Mouse (Mus musculus): ENCODE data around the gene Slc4a1ap. TPM values are rescaled to one million over a fixed set of nuclear protein-coding genes. Genes with fewer than 3 reads are reported as not detected.

Slc4a1ap gene
- polyA plus RNA-seq (2012; fragmentation: generic; extraction: Trizol) = 17.0 TPM
- long read RNA-seq, experiment 1, partial matches to known transcripts = 7 of 18 reads
- long read RNA-seq, experiment 1, other reads (novel, unspliced or antisense) = 2 of 18 reads
- long read RNA-seq, experiment 2, transcript Slc4a1ap-201 (13 exons, 2,424 nt) = major isoform, 31 of 72 reads
- long read RNA-seq, experiment 2, transcript Slc4a1ap-213 (14 exons, 2,499 nt) = minor isoform, 12 of 72 reads
- long read RNA-seq, experiment 2, partial matches to known transcripts = 12 of 72 reads
- long read RNA-seq, experiment 2, other reads (novel, unspliced or antisense) = 14 of 72 reads

DNA sequence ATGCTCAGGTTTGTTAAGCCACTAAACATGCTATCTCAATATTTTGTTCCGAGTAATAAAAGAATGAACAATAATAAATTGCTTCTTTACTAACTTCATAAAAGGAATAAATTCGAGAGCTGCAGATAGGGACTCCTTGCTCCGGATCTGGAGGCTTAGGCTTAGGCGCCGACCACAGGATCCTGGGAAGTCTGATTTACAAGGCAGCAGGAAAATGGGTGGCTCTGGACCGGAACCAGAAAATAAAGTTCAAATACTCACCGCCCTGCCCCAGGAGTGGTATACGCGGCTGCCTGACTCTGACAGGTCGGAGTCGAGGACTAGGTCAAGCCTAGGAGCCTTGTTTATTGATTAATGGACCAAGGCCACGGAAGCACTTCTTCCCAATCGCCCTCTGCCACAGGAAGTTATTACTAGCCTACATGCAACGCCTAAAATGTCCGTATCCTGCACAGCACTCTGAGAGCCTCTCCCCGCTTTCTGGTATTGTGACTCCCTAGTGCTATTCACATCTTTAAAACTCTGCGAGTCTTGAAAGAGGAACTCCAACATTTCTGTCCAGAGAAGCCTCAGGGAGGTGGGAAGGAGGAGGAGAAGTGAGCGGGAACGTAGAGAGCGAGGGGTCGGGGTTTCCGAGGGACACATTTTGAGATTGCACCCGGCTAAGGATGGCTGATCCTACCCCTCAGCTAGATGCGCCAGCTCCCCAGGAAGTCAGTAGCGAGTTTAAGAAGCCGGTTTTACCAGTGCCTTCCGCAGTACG lies at the start of gene Slc4a1ap:
Gene Slc4a1ap, plus strand, starts transcription at position 642 of the 763 bp plus-strand sequence.
- Histone ChIP-seq H3K79me2 (ENCODE audit: control insufficient read depth, insufficient read depth) (peaks cover 43% of the 10 kb centered on the region), H3K79me3 (ENCODE audit: low read depth) (peaks cover 18% of the 10 kb centered on the region), H3K36me3 (ENCODE audit: control insufficient read depth, insufficient read depth) (peaks cover 15% of the 10 kb centered on the region), H3K4me3 (ENCODE audit: insufficient read depth, poor library complexity, severe bottlenecking) (peak within 1 kb of the TSS; percentile 93), H3K27me3 (ENCODE audit: control insufficient read depth, insufficient read depth, insufficient read length) (no peaks in the 10 kb centered on the region), H3ac (ENCODE audit: control insufficient read depth, insufficient read length, low read depth) (peak within 1 kb of the TSS; percentile 91)
- TF ChIP-seq CTCF (IDR thresholded peaks at IDR 0.05; ENCODE audit: control insufficient read depth, insufficient read depth, insufficient read length) (no peak), MYOD1 (IDR thresholded peaks at IDR 0.05; ENCODE audit: control insufficient read depth, insufficient read length, low read depth) (no peak), MYOG (IDR thresholded peaks at IDR 0.05; ENCODE audit: control insufficient read depth, extremely low read depth, insufficient read length) (no peak), MAX (IDR thresholded peaks at IDR 0.05) (no peak), CEBPB (IDR thresholded peaks at IDR 0.05; ENCODE audit: low read depth) (no peak), FOSL1 (IDR thresholded peaks at IDR 0.05; ENCODE audit: insufficient read depth, low read length, poor library complexity, severe bottlenecking) (no peak), USF1 (IDR thresholded peaks at IDR 0.05; ENCODE audit: low read depth) (no peak)

DNA sequence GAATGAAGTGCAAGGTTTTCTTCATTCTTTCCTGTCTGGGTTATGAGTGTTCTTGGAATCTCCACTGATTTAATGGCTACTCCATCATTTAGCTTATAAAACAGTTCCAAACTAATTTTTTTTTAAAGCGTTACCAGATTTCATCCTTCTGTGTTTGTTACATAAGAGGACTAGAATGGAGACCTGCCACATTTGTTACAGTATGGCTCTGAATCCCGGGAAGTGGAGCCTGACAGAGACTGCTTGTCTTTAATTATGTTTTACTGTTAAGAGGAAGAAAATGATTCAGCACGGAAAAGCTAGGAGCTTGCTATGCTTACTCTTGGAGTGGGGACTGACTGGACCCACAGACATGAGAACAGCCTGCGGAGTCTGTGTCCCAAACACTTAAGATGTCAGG lies 46.3 kb upstream of the Slc4a1ap start:
- H3K79me3 ChIP-seq (ENCODE audit: low read depth) = no peaks in the 10 kb centered on the region
- H3K27me3 ChIP-seq (ENCODE audit: control insufficient read depth, insufficient read depth, insufficient read length) = no peaks in the 10 kb centered on the region
- H3K79me2 ChIP-seq (ENCODE audit: control insufficient read depth, insufficient read depth) = no peaks in the 10 kb centered on the region
- H3K4me3 ChIP-seq (ENCODE audit: insufficient read depth, poor library complexity, severe bottlenecking) = no peak overlapping the region
- H3ac ChIP-seq (ENCODE audit: control insufficient read depth, insufficient read length, low read depth) = no peak overlapping the region
- peaks cover 37% of the 10 kb centered on the region for H3K36me3 ChIP-seq (ENCODE audit: control insufficient read depth, insufficient read depth)
- TF ChIP-seq MAX (IDR thresholded peaks at IDR 0.05) (no peak), FOSL1 (IDR thresholded peaks at IDR 0.05; ENCODE audit: insufficient read depth, low read length, poor library complexity, severe bottlenecking) (no peak), CEBPB (IDR thresholded peaks at IDR 0.05; ENCODE audit: low read depth) (no peak), USF1 (IDR thresholded peaks at IDR 0.05; ENCODE audit: low read depth) (no peak), CTCF (IDR thresholded peaks at IDR 0.05; ENCODE audit: control insufficient read depth, insufficient read depth, insufficient read length) (no peak), MYOD1 (IDR thresholded peaks at IDR 0.05; ENCODE audit: control insufficient read depth, insufficient read length, low read depth) (no peak), MYOG (IDR thresholded peaks at IDR 0.05; ENCODE audit: control insufficient read depth, extremely low read depth, insufficient read length) (no peak)

DNA sequence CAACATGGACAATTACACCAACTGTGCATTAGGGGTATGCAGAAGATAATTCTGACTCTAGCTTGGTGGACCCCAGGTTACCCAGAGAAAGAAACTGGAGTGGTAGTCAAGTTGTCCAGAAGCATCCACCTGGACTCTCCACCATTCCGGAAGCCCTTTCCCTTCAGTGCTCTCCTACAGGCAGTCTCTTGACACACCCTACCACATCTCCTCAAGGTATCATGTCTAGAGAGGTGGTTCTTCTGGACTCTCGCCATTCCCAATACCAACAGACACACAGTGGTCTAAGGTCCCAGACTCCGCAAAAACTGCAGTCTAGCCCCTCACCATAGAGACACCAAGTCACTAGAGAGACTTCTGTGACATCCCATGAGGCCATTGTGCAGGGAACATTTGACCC lies 41.4 kb upstream of the Slc4a1ap start, which contains the start of gene 4930548H24Rik:
Gene 4930548H24Rik, plus strand, starts transcription at position 301 of the 400 bp plus-strand sequence.
- H3K4me3 ChIP-seq (ENCODE audit: insufficient read depth, poor library complexity, severe bottlenecking) = no peak within 1 kb of the TSS
- peaks cover under 1% of the 10 kb centered on the region for H3K36me3 ChIP-seq (ENCODE audit: control insufficient read depth, insufficient read depth)
- no peak for TF ChIP-seq CEBPB (IDR thresholded peaks at IDR 0.05; ENCODE audit: low read depth)
- TF ChIP-seq CTCF (IDR thresholded peaks at IDR 0.05; ENCODE audit: control insufficient read depth, insufficient read depth, insufficient read length) = no peak
- TF ChIP-seq MYOD1 (IDR thresholded peaks at IDR 0.05; ENCODE audit: control insufficient read depth, insufficient read length, low read depth) = no peak
- no peak for TF ChIP-seq MYOG (IDR thresholded peaks at IDR 0.05; ENCODE audit: control insufficient read depth, extremely low read depth, insufficient read length)
- TF ChIP-seq MAX (IDR thresholded peaks at IDR 0.05) = no peak
- TF ChIP-seq USF1 (IDR thresholded peaks at IDR 0.05; ENCODE audit: low read depth) = no peak
- no peak for TF ChIP-seq FOSL1 (IDR thresholded peaks at IDR 0.05; ENCODE audit: insufficient read depth, low read length, poor library complexity, severe bottlenecking)
- H3ac ChIP-seq (ENCODE audit: control insufficient read depth, insufficient read length, low read depth) = no peak within 1 kb of the TSS
- no peaks in the 10 kb centered on the region for H3K27me3 ChIP-seq (ENCODE audit: control insufficient read depth, insufficient read depth, insufficient read length)
- no peaks in the 10 kb centered on the region for H3K79me3 ChIP-seq (ENCODE audit: low read depth)
- H3K79me2 ChIP-seq (ENCODE audit: control insufficient read depth, insufficient read depth) = no peaks in the 10 kb centered on the region

DNA sequence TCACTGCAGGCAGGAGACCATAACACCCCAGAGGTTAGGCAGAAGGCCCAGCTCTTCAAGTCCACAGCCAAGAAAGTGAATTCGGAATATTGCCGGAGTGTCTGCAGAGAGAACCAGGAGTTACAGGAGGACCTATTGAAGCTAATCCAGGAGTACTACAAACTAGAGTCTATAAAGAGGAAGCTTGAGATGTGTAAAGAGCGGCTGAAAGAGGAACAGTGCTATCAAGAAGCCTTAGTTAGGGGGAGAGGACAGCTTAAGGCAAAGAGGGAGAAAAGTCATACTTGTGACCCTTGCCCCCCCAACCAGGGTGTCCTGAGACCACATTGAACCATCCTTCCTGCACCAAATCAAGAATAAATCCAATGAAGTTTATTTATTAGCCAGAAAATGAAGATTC lies 38.9 kb upstream of the Slc4a1ap start:
- Histone ChIP-seq H3K27me3 (ENCODE audit: control insufficient read depth, insufficient read depth, insufficient read length) (no peaks in the 10 kb centered on the region), H3K36me3 (ENCODE audit: control insufficient read depth, insufficient read depth) (no peaks in the 10 kb centered on the region), H3K79me2 (ENCODE audit: control insufficient read depth, insufficient read depth) (no peaks in the 10 kb centered on the region), H3K4me3 (ENCODE audit: insufficient read depth, poor library complexity, severe bottlenecking) (no peak overlapping the region), H3K79me3 (ENCODE audit: low read depth) (no peaks in the 10 kb centered on the region), H3ac (ENCODE audit: control insufficient read depth, insufficient read length, low read depth) (no peak overlapping the region)
- TF ChIP-seq CTCF (IDR thresholded peaks at IDR 0.05; ENCODE audit: control insufficient read depth, insufficient read depth, insufficient read length) = no peak
- TF ChIP-seq MYOD1 (IDR thresholded peaks at IDR 0.05; ENCODE audit: control insufficient read depth, insufficient read length, low read depth) = no peak
- no peak for TF ChIP-seq USF1 (IDR thresholded peaks at IDR 0.05; ENCODE audit: low read depth)
- TF ChIP-seq MYOG (IDR thresholded peaks at IDR 0.05; ENCODE audit: control insufficient read depth, extremely low read depth, insufficient read length) = no peak
- TF ChIP-seq FOSL1 (IDR thresholded peaks at IDR 0.05; ENCODE audit: insufficient read depth, low read length, poor library complexity, severe bottlenecking) = no peak
- TF ChIP-seq MAX (IDR thresholded peaks at IDR 0.05) = no peak

DNA sequence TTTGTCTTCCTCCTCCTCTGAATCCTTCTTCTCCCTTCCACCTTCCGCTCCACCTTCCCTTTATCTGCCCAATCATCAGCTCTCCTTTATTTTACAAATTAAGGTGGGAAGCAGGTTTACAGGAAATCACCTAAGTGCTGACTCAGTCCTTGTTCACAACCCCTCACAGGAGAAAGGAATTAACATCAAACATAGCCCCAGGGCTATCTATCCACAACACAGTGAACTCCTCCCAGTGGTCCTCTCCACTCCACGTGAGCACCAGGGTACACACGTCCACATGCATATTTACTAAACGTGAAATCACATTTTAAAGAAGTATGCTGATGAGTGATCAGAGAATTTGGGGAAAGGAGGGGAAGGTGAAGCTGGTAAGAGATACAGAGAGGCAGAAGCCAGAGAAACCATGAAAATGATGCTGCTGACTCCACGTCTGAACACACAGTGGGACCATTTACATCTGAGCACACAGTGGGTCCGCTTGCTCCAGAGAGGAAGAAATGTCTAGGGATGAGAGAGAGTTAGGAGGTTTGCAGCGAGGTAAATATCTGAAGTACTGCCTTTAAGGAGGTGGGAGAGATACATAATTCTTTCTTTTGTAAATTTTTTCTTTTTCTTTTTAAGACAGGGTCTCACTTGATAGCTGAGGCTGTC lies 37.6 kb upstream of the Slc4a1ap start:
- no peaks in the 10 kb centered on the region for H3K27me3 ChIP-seq (ENCODE audit: control insufficient read depth, insufficient read depth, insufficient read length)

More for the DNA sequence above, 37.6 kb upstream of the Slc4a1ap start:
- Histone ChIP-seq H3K79me2 (ENCODE audit: control insufficient read depth, insufficient read depth) (no peaks in the 10 kb centered on the region), H3K4me3 (ENCODE audit: insufficient read depth, poor library complexity, severe bottlenecking) (no peak overlapping the region), H3K79me3 (ENCODE audit: low read depth) (no peaks in the 10 kb centered on the region), H3ac (ENCODE audit: control insufficient read depth, insufficient read length, low read depth) (no peak overlapping the region), H3K36me3 (ENCODE audit: control insufficient read depth, insufficient read depth) (no peaks in the 10 kb centered on the region)
- TF ChIP-seq MAX (IDR thresholded peaks at IDR 0.05) (no peak), CEBPB (IDR thresholded peaks at IDR 0.05; ENCODE audit: low read depth) (no peak), USF1 (IDR thresholded peaks at IDR 0.05; ENCODE audit: low read depth) (no peak), MYOD1 (IDR thresholded peaks at IDR 0.05; ENCODE audit: control insufficient read depth, insufficient read length, low read depth) (no peak)
